Mouse (Mus musculus): ENCODE measurements around the gene Lims1. TPM values are rescaled to one million over a fixed set of nuclear protein-coding genes. Genes with fewer than 3 reads are reported as not detected.
"Not testable (repeated sequence)": the region's sequence is repeated elsewhere in the genome, so short reads cannot be mapped to it uniquely, and the experiment has no call there.

Lims1 gene
- total and polyA plus RNA-seq, 2 experiments: 2.7 to 19.7 TPM

DNA sequence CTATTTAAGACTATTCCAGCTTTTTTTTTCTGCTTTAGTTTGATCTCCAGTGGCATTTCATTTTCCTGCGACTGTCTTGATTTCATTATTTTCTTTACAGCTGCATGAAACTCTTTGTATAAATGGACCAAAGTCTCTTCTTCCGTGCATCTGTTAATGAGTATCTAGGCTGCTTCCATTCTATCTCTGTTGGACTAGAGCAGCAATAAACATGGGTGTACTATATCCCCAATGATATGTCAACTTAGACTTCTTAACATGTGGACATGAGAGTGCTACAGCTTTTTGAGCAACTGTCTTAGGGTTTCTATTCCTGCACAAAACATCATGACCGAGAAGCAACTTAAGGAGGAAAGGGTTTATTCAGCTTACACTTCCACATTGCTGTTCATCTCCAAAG, 16.4 kb upstream of the Lims1 start:
- Histone ChIP-seq H3K4me3 (ENCODE audit: insufficient read depth, low read depth, low read length) (no peak overlapping the region), H3K9ac (ENCODE audit: low read depth, low read length) (no peak overlapping the region), H3K27me3 (ENCODE audit: control insufficient read depth, insufficient read depth, low read length) (no peaks in the 10 kb centered on the region), H3K4me1 (ENCODE audit: control insufficient read depth, insufficient read depth, low read length) (no peaks in the 10 kb centered on the region), H3K27ac (replicated peaks; ENCODE audit: insufficient read depth, low read depth, low read length) (no peak overlapping the region), H3K36me3 (ENCODE audit: control insufficient read depth, insufficient read depth, low read length) (peaks cover 42% of the 10 kb centered on the region), H3K79me2 (ENCODE audit: control insufficient read depth, insufficient read depth, low read length) (no peaks in the 10 kb centered on the region)
- 69% methylated on average over 3 of the region's 3 CpGs for WGBS
- no peak for DNase-seq (ENCODE audit: extremely low read depth, low read depth, low spot score)
- TF ChIP-seq POLR2A (IDR thresholded peaks at IDR 0.05; ENCODE audit: extremely low read depth, insufficient read depth, low read length): no peak
- TF ChIP-seq CTCF (IDR thresholded peaks at IDR 0.05; ENCODE audit: low read depth, low read length): no peak

DNA sequence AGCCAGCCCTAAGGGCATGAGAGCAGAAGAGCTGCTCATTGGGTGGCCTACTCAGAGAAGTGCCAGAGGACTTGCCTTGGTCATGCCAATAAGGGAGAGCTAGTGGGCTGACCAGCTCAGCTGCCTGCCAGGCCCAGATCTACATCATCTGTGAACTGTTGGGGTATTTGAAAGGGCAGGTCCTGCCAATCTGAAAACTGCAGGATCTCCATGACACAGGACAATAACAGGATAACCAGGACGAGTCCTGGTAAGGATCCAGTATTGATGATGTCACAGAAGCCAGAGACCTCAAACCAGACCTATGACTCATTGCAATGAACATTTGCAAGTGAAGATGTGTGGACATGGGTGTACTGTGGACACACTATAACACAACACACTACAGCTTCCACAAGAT, 12.5 kb upstream of the Lims1 start:
- H3K4me1 ChIP-seq (ENCODE audit: control insufficient read depth, insufficient read depth, low read length): no peaks in the 10 kb centered on the region
- no peak overlapping the region for H3K4me3 ChIP-seq (ENCODE audit: insufficient read depth, low read depth, low read length)
- no peaks in the 10 kb centered on the region for H3K79me2 ChIP-seq (ENCODE audit: control insufficient read depth, insufficient read depth, low read length)
- no peak overlapping the region for H3K9ac ChIP-seq (ENCODE audit: low read depth, low read length)
- no peak for DNase-seq (ENCODE audit: extremely low read depth, low read depth, low spot score)
- no peak overlapping the region for H3K27ac ChIP-seq (replicated peaks; ENCODE audit: insufficient read depth, low read depth, low read length)
- peaks cover 28% of the 10 kb centered on the region for H3K36me3 ChIP-seq (ENCODE audit: control insufficient read depth, insufficient read depth, low read length)
- no peaks in the 10 kb centered on the region for H3K27me3 ChIP-seq (ENCODE audit: control insufficient read depth, insufficient read depth, low read length)
- 70% methylated on average over 1 of the region's 1 CpGs for WGBS
- TF ChIP-seq CTCF (IDR thresholded peaks at IDR 0.05; ENCODE audit: low read depth, low read length) (no peak), POLR2A (IDR thresholded peaks at IDR 0.05; ENCODE audit: extremely low read depth, insufficient read depth, low read length) (no peak)

DNA sequence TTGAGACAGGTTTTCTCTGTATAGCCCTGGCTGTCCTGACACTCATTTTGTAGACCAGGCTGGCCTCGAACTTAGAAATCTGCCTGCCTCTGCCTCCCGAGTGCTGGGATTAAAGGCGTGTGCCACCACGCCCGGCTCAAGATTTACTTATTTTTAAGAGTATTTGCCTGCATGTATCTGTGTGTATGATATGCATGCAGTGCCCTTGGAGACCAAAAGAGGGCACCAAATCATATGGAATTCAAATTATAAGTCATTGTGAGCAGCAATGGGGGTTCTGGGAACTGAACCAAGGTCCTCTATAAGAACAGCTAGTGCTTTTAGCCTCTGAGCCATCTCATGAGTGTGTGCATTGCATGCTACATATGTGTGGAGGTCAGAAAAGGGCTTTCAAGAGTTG, 10.4 kb upstream of the Lims1 start:
- H3K36me3 ChIP-seq (ENCODE audit: control insufficient read depth, insufficient read depth, low read length): peaks cover 23% of the 10 kb centered on the region
- TF ChIP-seq CTCF (IDR thresholded peaks at IDR 0.05; ENCODE audit: low read depth, low read length) (no peak), POLR2A (IDR thresholded peaks at IDR 0.05; ENCODE audit: extremely low read depth, insufficient read depth, low read length) (no peak)
- DNase-seq (ENCODE audit: extremely low read depth, low read depth, low spot score): no peak
- H3K4me3 ChIP-seq (ENCODE audit: insufficient read depth, low read depth, low read length): no peak overlapping the region
- no peak overlapping the region for H3K27ac ChIP-seq (replicated peaks; ENCODE audit: insufficient read depth, low read depth, low read length)
- no peaks in the 10 kb centered on the region for H3K4me1 ChIP-seq (ENCODE audit: control insufficient read depth, insufficient read depth, low read length)
- H3K27me3 ChIP-seq (ENCODE audit: control insufficient read depth, insufficient read depth, low read length): no peaks in the 10 kb centered on the region
- no peak overlapping the region for H3K9ac ChIP-seq (ENCODE audit: low read depth, low read length)
- H3K79me2 ChIP-seq (ENCODE audit: control insufficient read depth, insufficient read depth, low read length): no peaks in the 10 kb centered on the region
- WGBS: 99% methylated on average over 5 of the region's 5 CpGs

DNA sequence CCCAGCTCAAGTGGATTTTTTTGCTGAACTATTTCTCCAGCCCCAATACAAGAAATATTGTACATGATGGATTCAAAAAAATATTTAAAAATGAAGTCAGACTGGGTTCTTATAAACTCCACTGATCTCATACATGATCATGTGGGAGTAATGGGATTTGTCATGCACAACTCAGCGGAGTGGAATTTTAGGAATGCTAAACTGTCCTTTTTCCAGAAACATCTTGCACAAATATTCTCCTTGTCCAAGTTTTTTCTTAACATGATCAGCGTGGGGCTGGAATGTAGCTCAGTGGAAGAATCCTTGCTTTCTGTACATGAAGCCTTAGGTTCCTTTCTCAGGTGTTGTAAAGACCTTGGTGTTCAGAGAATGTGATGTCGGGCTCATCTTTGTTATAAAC, 2.4 kb upstream of the Lims1 start:
- Histone ChIP-seq H3K36me3 (ENCODE audit: control insufficient read depth, insufficient read depth, low read length) (no peaks in the 10 kb centered on the region), H3K27ac (replicated peaks; ENCODE audit: insufficient read depth, low read depth, low read length) (no peak overlapping the region), H3K9ac (ENCODE audit: low read depth, low read length) (no peak overlapping the region), H3K4me3 (ENCODE audit: insufficient read depth, low read depth, low read length) (no peak overlapping the region), H3K4me1 (ENCODE audit: control insufficient read depth, insufficient read depth, low read length) (no peaks in the 10 kb centered on the region), H3K27me3 (ENCODE audit: control insufficient read depth, insufficient read depth, low read length) (no peaks in the 10 kb centered on the region), H3K79me2 (ENCODE audit: control insufficient read depth, insufficient read depth, low read length) (peaks cover 2% of the 10 kb centered on the region; the same call in 1 of the 2 replicates)
- TF ChIP-seq POLR2A (IDR thresholded peaks at IDR 0.05; ENCODE audit: extremely low read depth, insufficient read depth, low read length): no peak
- no peak for TF ChIP-seq CTCF (IDR thresholded peaks at IDR 0.05; ENCODE audit: low read depth, low read length)
- 87% methylated on average over 3 of the region's 3 CpGs for WGBS
- DNase-seq (ENCODE audit: extremely low read depth, low read depth, low spot score): peak; percentile 21

DNA sequence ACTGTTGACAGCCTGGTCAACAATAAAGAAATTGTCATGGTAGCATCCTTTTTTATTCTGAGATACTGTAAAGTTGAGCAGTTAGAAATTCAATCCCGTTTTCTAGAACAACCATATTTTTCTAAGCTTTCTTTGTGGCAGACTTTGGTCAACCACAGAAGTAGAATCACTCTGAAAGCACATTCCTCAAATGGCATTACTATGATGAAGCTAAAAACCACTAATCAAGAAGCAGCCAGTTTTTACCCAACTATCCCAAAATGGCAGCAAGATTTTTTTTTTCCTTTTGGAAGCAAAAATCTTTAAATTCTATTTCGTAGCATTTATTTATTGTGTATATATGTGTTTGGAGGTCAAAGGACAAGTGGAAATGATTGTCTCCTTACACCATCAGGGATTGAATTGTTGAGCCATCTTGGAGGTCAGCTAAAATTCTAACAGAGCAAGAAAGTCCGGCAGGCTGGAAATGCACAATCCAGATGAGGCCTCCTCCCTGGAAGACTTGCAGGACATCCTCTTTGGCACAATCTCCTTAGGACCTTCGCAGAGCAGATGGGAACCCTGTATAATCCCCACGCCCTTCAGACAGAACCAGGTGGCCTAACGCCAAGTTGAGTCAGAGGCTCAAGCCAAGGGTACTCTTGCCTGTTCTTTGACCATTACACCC, 772 bp upstream of the Lims1 start:
- no peaks in the 10 kb centered on the region for H3K36me3 ChIP-seq (ENCODE audit: control insufficient read depth, insufficient read depth, low read length)
- peak overlapping the region; percentile 1; the same call in 1 of the 2 replicates for H3K9ac ChIP-seq (ENCODE audit: low read depth, low read length)
- no peaks in the 10 kb centered on the region for H3K4me1 ChIP-seq (ENCODE audit: control insufficient read depth, insufficient read depth, low read length)
- H3K4me3 ChIP-seq (ENCODE audit: insufficient read depth, low read depth, low read length): peak overlapping the region; percentile 2
- H3K79me2 ChIP-seq (ENCODE audit: control insufficient read depth, insufficient read depth, low read length): peaks cover 2% of the 10 kb centered on the region; the same call in 1 of the 2 replicates
- whole genome bisulfite sequencing: 20% methylated on average over 6 of the region's 6 CpGs
- peak overlapping the region; percentile 19 for H3K27ac ChIP-seq (replicated peaks; ENCODE audit: insufficient read depth, low read depth, low read length)
- no peak for TF ChIP-seq CTCF (IDR thresholded peaks at IDR 0.05; ENCODE audit: low read depth, low read length)
- no peaks in the 10 kb centered on the region for H3K27me3 ChIP-seq (ENCODE audit: control insufficient read depth, insufficient read depth, low read length)
- DNase-seq (ENCODE audit: extremely low read depth, low read depth, low spot score): no peak

DNA sequence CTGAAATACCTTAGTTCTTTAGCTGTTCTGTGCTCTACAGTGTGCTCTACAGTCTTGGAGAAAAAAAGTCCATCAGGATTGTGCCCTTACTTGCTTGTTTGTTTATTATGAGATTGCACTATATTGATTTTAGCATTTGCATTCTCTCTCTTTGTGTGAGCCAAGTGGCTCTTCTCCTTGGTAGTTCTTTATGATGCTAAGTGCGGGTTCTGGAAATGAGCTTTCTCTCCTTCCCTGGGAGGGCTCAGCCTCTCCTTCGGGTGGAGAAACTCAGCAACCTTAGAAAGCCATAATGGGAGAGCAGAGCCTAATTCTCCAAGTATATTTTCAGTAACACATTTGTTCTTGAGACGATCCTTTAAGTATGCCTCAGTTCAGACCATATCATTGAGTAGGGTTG, 3.0 kb downstream of the Lims1 start:
- 67% methylated on average over 3 of the region's 3 CpGs for WGBS
- no peak for TF ChIP-seq POLR2A (IDR thresholded peaks at IDR 0.05; ENCODE audit: extremely low read depth, insufficient read depth, low read length)
- TF ChIP-seq CTCF (IDR thresholded peaks at IDR 0.05; ENCODE audit: low read depth, low read length): no peak
- no peak for DNase-seq (ENCODE audit: extremely low read depth, low read depth, low spot score)
- H3K4me1 ChIP-seq (ENCODE audit: control insufficient read depth, insufficient read depth, low read length): no peaks in the 10 kb centered on the region
- peaks cover 13% of the 10 kb centered on the region; the same call in 1 of the 2 replicates for H3K79me2 ChIP-seq (ENCODE audit: control insufficient read depth, insufficient read depth, low read length)
- no peaks in the 10 kb centered on the region for H3K36me3 ChIP-seq (ENCODE audit: control insufficient read depth, insufficient read depth, low read length)
- H3K9ac ChIP-seq (ENCODE audit: low read depth, low read length): no peak overlapping the region
- no peak overlapping the region for H3K4me3 ChIP-seq (ENCODE audit: insufficient read depth, low read depth, low read length)
- no peak overlapping the region for H3K27ac ChIP-seq (replicated peaks; ENCODE audit: insufficient read depth, low read depth, low read length)
- no peaks in the 10 kb centered on the region for H3K27me3 ChIP-seq (ENCODE audit: control insufficient read depth, insufficient read depth, low read length)

DNA sequence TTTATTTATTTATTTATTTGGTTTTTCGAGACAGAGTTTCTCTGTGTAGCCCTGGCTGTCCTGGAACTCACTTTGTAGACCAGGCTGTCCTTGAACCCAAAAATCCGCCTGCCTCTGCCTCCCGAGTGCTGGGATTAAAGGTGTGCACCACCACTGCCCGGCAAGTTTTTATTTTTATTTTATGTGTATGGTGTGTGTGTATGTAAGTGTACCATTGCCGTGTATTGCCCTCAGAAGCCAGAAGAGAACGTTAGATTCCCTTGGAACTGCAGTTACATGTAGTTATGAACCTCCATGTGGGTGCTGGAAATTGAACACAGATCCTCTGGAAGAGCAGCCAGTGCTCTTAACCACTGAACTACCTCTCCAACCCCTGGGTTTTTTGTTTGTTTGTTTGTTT, 4.6 kb downstream of the Lims1 start:
- not testable (repeated sequence) for H3K36me3 ChIP-seq (ENCODE audit: control insufficient read depth, insufficient read depth, low read length); H3K4me1 ChIP-seq (ENCODE audit: control insufficient read depth, insufficient read depth, low read length); H3K9ac ChIP-seq (ENCODE audit: low read depth, low read length); H3K27ac ChIP-seq (replicated peaks; ENCODE audit: insufficient read depth, low read depth, low read length); H3K27me3 ChIP-seq (ENCODE audit: control insufficient read depth, insufficient read depth, low read length); H3K4me3 ChIP-seq (ENCODE audit: insufficient read depth, low read depth, low read length); DNase-seq (ENCODE audit: extremely low read depth, low read depth, low spot score)
- peaks cover 13% of the 10 kb centered on the region; the same call in 1 of the 2 replicates for H3K79me2 ChIP-seq (ENCODE audit: control insufficient read depth, insufficient read depth, low read length)
- 95% methylated on average over 6 of the region's 6 CpGs for WGBS

Measured in liver, adult 2 months (tissue).